Mouse (Mus musculus): ENCODE data around the gene Gcnt3. TPM values are rescaled to one million over a fixed set of nuclear protein-coding genes. Genes with fewer than 3 reads are reported as not detected.

Gcnt3 gene
- total and polyA plus RNA-seq, 2 experiments from 2014 or later, result 0.22 TPM; not detected in 1

DNA sequence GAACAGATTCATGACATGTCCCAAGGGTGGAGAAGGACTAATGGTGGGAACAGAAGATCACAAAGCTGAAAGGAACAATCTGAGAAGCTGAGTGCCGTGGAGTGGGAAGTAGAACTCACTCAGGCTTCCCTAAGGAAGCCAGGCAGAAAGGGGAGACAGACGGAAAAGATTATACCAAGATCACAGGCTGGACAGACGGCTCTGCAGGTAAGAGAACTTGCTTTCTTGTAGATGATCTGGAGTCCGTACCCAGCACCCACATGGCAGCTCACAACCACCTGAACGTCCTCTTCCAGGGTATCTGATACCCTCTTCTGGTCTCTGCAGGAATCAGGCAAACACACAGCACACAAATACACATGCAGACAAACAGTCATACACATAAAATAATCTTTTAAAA, 51.3 kb downstream of the Gcnt3 start:
- Histone ChIP-seq H3K4me1 (ENCODE audit: insufficient read depth, low read length) (peaks cover 5% of the 10 kb centered on the region), H3K27me3 (ENCODE audit: insufficient read depth, low read length) (no peaks in the 10 kb centered on the region), H3K36me3 (ENCODE audit: insufficient read depth, low read length) (no peaks in the 10 kb centered on the region), H3K9ac (replicated peaks; ENCODE audit: low read length, poor library complexity, severe bottlenecking) (no peak overlapping the region), H3K4me2 (ENCODE audit: low read depth, low read length, poor library complexity, severe bottlenecking) (no peak overlapping the region), H3K27ac (ENCODE audit: low read depth, low read length) (no peak overlapping the region), H3K4me3 (ENCODE audit: low read depth, low read length) (no peak overlapping the region), H3K9me3 (ENCODE audit: low read length) (no peaks in the 10 kb centered on the region)
- WGBS, result 90% methylated on average over 5 of the region's 5 CpGs
- no peak for DNase-seq (ENCODE audit: low spot score)
- ATAC-seq (ENCODE audit: low FRiP score), result no peak
- no peak for TF ChIP-seq CTCF (IDR thresholded peaks at IDR 0.05)

DNA sequence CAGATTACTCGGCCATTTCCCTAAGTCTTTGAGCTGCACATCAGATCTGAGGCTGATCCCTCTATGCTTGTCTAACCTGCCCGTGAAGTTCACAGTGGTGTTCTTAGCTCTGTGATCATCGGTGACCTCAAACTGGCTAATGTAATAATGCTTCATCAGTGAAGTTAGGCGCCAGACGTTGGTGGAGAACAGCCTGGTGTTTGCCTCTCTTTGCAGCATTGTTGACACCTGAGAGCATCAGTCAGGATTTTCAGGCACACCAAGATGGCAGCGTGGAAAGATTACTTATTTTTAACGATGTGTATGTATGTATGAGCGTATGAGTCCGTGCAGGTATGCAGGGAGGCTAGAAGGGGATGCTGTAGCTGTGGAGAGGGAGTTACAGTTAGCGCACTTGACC, 51.8 kb downstream of the Gcnt3 start:
- no peak for ATAC-seq (ENCODE audit: low FRiP score)
- Histone ChIP-seq H3K27me3 (ENCODE audit: insufficient read depth, low read length) (no peaks in the 10 kb centered on the region), H3K4me1 (ENCODE audit: insufficient read depth, low read length) (peaks cover 5% of the 10 kb centered on the region), H3K9me3 (ENCODE audit: low read length) (no peaks in the 10 kb centered on the region), H3K4me2 (ENCODE audit: low read depth, low read length, poor library complexity, severe bottlenecking) (no peak overlapping the region), H3K27ac (ENCODE audit: low read depth, low read length) (no peak overlapping the region), H3K4me3 (ENCODE audit: low read depth, low read length) (no peak overlapping the region), H3K36me3 (ENCODE audit: insufficient read depth, low read length) (no peaks in the 10 kb centered on the region), H3K9ac (replicated peaks; ENCODE audit: low read length, poor library complexity, severe bottlenecking) (no peak overlapping the region)
- 81% methylated on average over 10 of the region's 10 CpGs for WGBS
- no peak for TF ChIP-seq CTCF (IDR thresholded peaks at IDR 0.05)
- no peak for DNase-seq (ENCODE audit: low spot score)

DNA sequence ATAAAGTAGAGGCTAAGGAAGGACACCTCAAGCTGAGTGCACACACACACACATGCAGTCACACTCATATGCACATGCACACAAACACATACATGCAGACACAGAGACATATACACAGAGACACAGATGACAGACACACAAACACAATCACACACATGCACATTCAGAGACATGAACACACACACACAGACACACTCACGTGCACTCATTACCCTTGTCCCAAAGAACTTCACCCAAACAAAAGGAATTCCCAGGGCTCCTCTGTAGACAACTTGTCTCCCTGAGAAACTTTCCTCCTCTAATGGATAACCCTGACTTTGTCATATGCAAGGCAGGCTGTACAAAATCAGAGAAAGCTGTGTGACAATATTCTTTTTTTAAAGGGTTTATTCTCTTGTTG, 52.4 kb downstream of the Gcnt3 start:
- H3K9ac ChIP-seq (replicated peaks; ENCODE audit: low read length, poor library complexity, severe bottlenecking), result no peak overlapping the region
- WGBS, result 86% methylated on average over 1 of the region's 1 CpGs
- peaks cover 2% of the 10 kb centered on the region for H3K4me1 ChIP-seq (ENCODE audit: insufficient read depth, low read length)
- H3K27ac ChIP-seq (ENCODE audit: low read depth, low read length), result no peak overlapping the region
- H3K9me3 ChIP-seq (ENCODE audit: low read length), result no peaks in the 10 kb centered on the region
- TF ChIP-seq CTCF (IDR thresholded peaks at IDR 0.05), result no peak
- no peaks in the 10 kb centered on the region for H3K36me3 ChIP-seq (ENCODE audit: insufficient read depth, low read length)
- H3K4me2 ChIP-seq (ENCODE audit: low read depth, low read length, poor library complexity, severe bottlenecking), result no peak overlapping the region
- ATAC-seq (ENCODE audit: low FRiP score) (no peak), DNase-seq (ENCODE audit: low spot score) (no peak)
- no peaks in the 10 kb centered on the region for H3K27me3 ChIP-seq (ENCODE audit: insufficient read depth, low read length)
- H3K4me3 ChIP-seq (ENCODE audit: low read depth, low read length), result no peak overlapping the region

Other genes starting within 250 kb of the Gcnt3 start
- 41.5 and 63.6 TPM in 2 replicates for gene Bnip2, start 48.6 kb downstream of the Gcnt3 start, total RNA-seq (2014; rRNA removed)
- 45.9 and 48.0 TPM in 2 replicates for gene Bnip2, start 48.6 kb downstream of the Gcnt3 start, polyA plus RNA-seq (2015; fragmentation: Nextera tagmentation; extraction: Ambion mirVana)
- gene Gtf2a2, start 25.5 kb downstream of the Gcnt3 start, total RNA-seq (2014; rRNA removed), result 104 and 116 TPM in 2 replicates
- 213 and 236 TPM in 2 replicates for gene Gtf2a2, start 25.5 kb downstream of the Gcnt3 start, polyA plus RNA-seq (2015; fragmentation: Nextera tagmentation; extraction: Ambion mirVana)
- 8.5 and 10.7 TPM in 2 replicates for gene Fam81a, start 104.5 kb upstream of the Gcnt3 start, total RNA-seq (2014; rRNA removed)
- 9.8 and 11.8 TPM in 2 replicates for gene Fam81a, start 104.5 kb upstream of the Gcnt3 start, polyA plus RNA-seq (2015; fragmentation: Nextera tagmentation; extraction: Ambion mirVana)
- 5.9 and 7.8 TPM in 2 replicates for gene Myo1e, start 169.3 kb upstream of the Gcnt3 start, total RNA-seq (2014; rRNA removed)
- 3.0 TPM in 2 replicates for gene Myo1e, start 169.3 kb upstream of the Gcnt3 start, polyA plus RNA-seq (2015; fragmentation: Nextera tagmentation; extraction: Ambion mirVana)